Mouse (Mus musculus): ENCODE results near the gene Fgf2. TPM values are rescaled to one million over a fixed set of nuclear protein-coding genes. Genes with fewer than 3 reads are reported as not detected.

The Fgf2 gene
- polyA plus RNA-seq, 1 experiment from 2014 or later = 0.50 TPM

DNA sequence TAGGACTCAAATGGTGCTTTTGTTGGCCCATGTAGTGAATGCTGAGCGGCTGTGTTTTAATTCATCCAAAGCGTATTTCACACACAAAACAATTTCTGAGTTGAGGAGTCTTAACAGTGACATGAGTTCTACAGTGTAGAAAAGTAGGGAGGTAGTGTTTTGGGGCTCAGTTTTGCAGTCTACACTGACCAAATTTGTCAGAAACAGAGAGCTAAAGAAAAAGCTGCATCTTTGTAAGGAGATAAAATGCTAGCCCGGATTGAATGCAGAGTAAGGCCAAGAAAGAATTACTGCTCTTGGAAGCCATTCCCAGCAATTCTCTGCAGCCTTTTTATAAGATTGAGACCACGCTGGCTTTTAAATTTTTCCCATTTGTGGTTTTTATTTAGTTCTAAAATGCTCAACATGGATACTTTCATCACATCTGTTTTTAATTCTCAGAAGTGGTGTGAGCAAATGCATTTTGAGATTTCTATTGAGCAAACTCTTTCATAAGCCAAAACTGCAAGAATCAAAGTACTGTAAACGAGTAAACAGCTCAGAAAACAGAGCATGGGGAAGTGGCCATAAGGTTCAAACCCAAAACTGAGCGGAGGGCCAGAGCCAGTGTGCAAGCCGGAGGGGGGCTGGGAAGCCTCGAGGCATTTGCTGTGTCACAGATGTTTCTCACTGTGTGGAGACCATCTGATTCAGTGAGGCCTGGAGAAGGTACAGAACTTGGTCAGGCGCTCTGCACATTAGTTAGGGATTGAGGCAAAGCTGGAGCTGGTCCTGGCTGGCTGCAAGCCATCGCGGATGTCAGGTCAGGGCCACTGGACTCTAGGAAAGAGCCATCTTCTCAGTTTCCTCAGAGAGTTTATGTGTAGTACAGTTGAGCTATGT lies 53.8 kb downstream of the Fgf2 start:
- Histone ChIP-seq H3K27ac (no peak overlapping the region), H3K27me3 (ENCODE audit: insufficient read depth, poor library complexity, severe bottlenecking) (no peaks in the 10 kb centered on the region), H3K36me3 (no peaks in the 10 kb centered on the region), H3K9me3 (no peaks in the 10 kb centered on the region), H3K4me3 (no peak overlapping the region), H3K4me1 (no peaks in the 10 kb centered on the region)
- DNase-seq (ENCODE audit: low spot score) = no peak
- 74% methylated on average over 11 of the region's 11 CpGs for WGBS

DNA sequence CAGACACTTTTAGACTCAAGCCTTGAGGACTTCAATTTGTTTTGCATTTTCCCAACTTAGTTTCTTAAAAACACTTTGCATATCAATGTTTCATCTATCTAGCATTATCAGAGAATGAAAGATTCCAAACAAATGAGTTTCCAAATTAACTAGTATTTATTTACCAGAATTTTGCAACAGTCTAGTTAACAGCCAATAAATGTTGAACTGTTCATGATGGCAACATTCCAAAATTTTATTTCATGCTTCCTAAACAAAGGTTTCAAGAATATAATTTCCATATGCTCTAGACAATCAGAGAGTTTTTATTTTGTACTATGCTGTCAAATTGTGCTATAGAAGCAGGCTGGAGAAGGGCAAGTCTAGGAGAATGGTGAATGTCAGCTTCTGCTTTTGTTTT lies 59.5 kb downstream of the Fgf2 start:
- Histone ChIP-seq H3K27me3 (ENCODE audit: insufficient read depth, poor library complexity, severe bottlenecking) (no peaks in the 10 kb centered on the region), H3K4me1 (no peaks in the 10 kb centered on the region), H3K4me3 (no peak overlapping the region), H3K27ac (no peak overlapping the region), H3K9me3 (no peaks in the 10 kb centered on the region), H3K36me3 (peaks cover 2% of the 10 kb centered on the region; the same call in 1 of the 2 replicates)
- DNase-seq (ENCODE audit: low spot score) = no peak

DNA sequence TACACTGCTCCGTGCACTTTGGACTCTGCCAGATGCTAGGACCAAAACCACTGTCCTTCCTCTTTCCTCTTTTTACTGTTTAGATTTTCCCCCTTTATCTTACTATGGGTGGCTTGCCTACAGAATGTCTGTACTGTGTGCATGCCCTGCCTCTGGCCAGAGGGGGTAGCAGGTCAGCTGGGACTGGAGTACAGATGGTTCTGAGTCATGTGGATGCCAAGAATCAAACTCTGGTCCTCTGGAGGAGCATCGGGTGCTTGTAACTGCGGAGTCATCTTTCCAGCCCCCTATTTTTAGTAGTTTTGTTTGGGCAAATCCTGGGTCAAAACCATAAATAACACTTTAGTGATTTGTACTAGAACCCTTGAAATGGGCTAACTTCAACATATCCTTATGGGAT lies 65.3 kb downstream of the Fgf2 start:
- DNase-seq (ENCODE audit: low spot score) = no peak
- peaks cover 2% of the 10 kb centered on the region; the same call in 1 of the 2 replicates for H3K36me3 ChIP-seq
- 0 out of 2 replicates have a peak, but pooled peaks cover 1% of the 10 kb centered on the region for H3K4me1 ChIP-seq
- 92% methylated on average over 3 of the region's 3 CpGs for WGBS
- H3K4me3 ChIP-seq = no peak overlapping the region
- no peak overlapping the region for H3K27ac ChIP-seq
- H3K9me3 ChIP-seq = no peaks in the 10 kb centered on the region
- H3K27me3 ChIP-seq (ENCODE audit: insufficient read depth, poor library complexity, severe bottlenecking) = no peaks in the 10 kb centered on the region

DNA sequence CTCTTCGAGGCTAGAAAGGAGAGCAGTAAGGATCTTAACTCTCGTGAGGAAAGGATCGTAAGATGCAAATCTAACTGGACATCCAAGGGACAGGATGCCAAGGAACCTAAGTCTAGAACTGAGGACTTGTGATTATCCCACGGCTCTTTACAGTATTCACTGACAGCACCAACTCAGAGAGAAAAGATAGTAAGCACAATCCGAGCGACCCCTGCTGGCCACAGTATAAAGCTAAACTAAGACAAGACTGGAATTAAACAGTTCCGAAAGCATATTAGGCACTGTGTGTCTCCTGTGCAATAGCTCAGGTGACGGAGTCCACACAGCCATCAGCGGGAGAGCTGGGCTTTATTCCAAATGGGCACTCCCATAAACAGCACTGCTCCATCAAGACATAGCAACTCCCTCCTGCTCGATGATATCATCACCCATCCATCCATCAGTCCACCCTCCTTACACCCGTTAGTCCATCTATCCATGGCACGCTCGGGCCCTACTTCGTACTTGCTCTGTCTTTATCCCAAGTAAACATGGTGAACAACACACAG lies 66.3 kb downstream of the Fgf2 start:
- H3K4me1 ChIP-seq = 0 out of 2 replicates have a peak, but pooled peaks cover 4% of the 10 kb centered on the region
- H3K27ac ChIP-seq = no peak overlapping the region
- H3K9me3 ChIP-seq = no peaks in the 10 kb centered on the region
- H3K4me3 ChIP-seq = no peak overlapping the region
- 56% methylated on average over 14 of the region's 14 CpGs for WGBS
- peaks cover 2% of the 10 kb centered on the region; the same call in 1 of the 2 replicates for H3K36me3 ChIP-seq
- no peaks in the 10 kb centered on the region for H3K27me3 ChIP-seq (ENCODE audit: insufficient read depth, poor library complexity, severe bottlenecking)
- DNase-seq (ENCODE audit: low spot score) = peak; percentile 85

DNA sequence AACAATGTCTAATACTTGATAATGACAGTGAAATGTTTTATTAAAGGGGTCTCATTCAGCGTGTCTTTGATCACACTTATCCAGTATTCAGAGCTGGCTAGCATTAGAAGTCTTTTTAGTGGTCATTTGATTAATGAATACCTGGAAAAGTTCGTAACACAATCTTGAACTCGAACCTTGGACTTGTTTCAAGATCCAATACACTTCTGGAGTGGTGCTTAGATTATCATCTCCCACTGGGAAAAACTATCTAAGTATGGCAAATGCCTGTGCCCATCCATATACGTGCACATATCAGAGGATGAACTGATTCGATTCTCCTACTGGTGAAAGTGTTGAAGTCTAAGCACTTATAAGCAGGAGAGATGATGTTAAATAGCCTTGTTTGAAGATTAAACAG lies 70.2 kb downstream of the Fgf2 start:
- Histone ChIP-seq H3K4me1 (peaks cover 16% of the 10 kb centered on the region), H3K4me3 (peak overlapping the region; percentile 90), H3K9me3 (no peaks in the 10 kb centered on the region), H3K27me3 (ENCODE audit: insufficient read depth, poor library complexity, severe bottlenecking) (no peaks in the 10 kb centered on the region), H3K27ac (no peak overlapping the region), H3K36me3 (no peaks in the 10 kb centered on the region)
- no peak for DNase-seq (ENCODE audit: low spot score)
- 66% methylated on average over 5 of the region's 5 CpGs for WGBS

DNA sequence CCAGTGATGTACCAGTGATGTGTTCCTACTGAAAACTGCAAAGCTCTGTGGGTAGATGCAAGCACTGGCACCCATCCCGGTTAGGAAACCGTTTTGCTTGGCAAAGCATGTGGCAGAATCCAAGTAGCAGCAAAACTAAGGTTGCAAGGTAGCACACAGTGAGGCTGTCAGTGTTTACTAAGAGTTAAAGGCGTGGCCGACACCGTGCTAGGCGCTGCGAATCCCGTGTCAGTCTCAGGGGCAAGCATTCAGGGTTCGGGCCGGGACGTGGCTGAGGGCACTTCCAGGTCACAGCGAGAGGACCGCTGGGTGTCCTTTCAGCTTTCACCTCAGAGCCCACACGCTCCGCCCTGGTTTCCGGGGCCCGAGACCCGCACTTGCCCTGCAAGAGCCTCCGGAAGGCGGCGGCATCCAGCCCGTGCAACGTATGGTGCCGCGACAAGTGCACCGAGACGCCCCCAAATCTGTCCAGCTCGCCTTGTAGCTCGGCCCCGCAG lies 70.9 kb downstream of the Fgf2 start:
- Histone ChIP-seq H3K27me3 (ENCODE audit: insufficient read depth, poor library complexity, severe bottlenecking) (no peaks in the 10 kb centered on the region), H3K4me3 (peak overlapping the region; percentile 90), H3K36me3 (no peaks in the 10 kb centered on the region), H3K27ac (peak overlapping the region; percentile 92), H3K4me1 (peaks cover 16% of the 10 kb centered on the region), H3K9me3 (no peaks in the 10 kb centered on the region)
- WGBS = under 1% methylated on average over 30 of the region's 30 CpGs
- DNase-seq (ENCODE audit: low spot score) = no peak

DNA sequence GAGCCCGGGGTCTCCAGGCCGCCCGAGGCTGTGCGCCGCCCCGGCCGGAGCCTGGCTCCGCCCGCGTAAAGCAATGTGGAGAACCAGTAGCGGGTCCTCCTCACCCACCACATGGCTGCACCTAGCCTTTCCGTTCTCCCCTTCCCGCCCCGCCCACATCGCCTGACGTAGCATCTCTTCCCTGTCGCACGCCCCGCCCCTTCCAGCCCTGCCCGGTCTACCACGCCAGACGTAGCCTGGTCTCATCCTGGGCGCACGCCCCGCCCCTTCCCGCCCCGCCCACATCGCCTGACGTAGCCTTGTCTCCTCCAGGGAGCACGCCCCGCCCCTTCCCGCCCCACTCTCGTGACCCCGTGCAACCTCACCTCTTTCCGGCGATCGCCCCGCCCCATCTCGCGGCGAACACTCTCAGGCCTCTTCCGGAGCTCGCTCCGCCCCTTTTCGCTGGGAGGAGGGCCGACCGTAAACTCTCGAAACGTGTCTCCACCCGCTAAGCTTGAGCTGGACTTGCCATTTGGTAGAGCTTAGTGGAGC lies 71.4 kb downstream of the Fgf2 start, which contains the start of gene Spata5:
Gene Spata5 (plus strand): TSS at position 439 of the 534 bp plus-strand sequence.
- Histone ChIP-seq H3K4me1 (peaks cover 16% of the 10 kb centered on the region), H3K36me3 (no peaks in the 10 kb centered on the region), H3K27ac (peak within 1 kb of the TSS; percentile 92), H3K4me3 (peak within 1 kb of the TSS; percentile 90), H3K9me3 (no peaks in the 10 kb centered on the region), H3K27me3 (ENCODE audit: insufficient read depth, poor library complexity, severe bottlenecking) (no peaks in the 10 kb centered on the region)
- WGBS = under 1% methylated on average over 46 of the region's 50 CpGs
- peak; percentile 100 for DNase-seq (ENCODE audit: low spot score)

DNA sequence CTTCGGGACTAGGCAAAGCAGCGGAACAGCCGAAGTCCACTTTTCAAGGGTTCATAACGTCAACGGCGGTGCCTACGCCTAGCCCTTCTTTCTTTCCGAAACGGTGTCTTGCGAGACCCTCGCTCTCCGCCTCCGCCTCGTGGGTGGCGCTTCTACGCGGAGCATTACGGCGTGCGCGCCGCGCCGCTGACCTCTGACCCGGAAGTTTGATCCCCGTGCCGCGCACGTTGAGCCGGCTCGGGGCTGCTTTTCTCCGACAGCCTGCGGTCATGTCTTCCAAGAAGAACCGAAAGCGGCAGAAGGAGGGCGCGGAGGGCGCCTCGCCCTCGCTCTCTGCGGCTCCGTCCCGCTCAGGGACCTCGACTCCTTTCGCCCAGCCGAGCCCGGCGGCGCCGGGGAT lies 71.9 kb downstream of the Fgf2 start, which contains the start of gene Nudt6:
Gene Nudt6 (minus strand): TSS at position 140 of the 400 bp plus-strand sequence.
- Histone ChIP-seq H3K27ac (peak within 1 kb of the TSS; percentile 92), H3K27me3 (ENCODE audit: insufficient read depth, poor library complexity, severe bottlenecking) (no peaks in the 10 kb centered on the region), H3K36me3 (0 out of 2 replicates have a peak, but pooled peaks cover 2% of the 10 kb centered on the region), H3K9me3 (no peaks in the 10 kb centered on the region), H3K4me1 (peaks cover 16% of the 10 kb centered on the region), H3K4me3 (peak within 1 kb of the TSS; percentile 90)
- DNase-seq (ENCODE audit: low spot score) = peak; percentile 95
- WGBS = under 1% methylated on average over 50 of the region's 50 CpGs

DNA sequence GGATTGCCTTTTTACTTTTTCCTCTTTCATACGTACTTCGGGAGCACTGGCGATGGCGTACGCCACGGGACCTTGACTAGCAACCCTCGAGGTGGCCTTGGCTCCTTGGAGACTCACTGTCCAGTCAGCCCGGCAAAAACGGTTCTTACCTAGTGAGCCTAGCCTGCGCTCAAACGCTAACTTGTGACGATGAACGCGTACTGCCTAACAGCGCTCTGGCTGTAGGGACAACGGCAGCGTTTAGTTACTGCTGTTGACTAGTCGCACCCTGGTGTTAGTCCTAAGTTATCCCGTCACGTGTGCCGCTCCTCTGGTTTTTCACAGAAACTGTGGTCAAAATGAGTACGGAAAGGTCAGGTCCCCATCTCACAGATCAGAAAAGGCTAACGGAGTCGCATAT lies 72.5 kb downstream of the Fgf2 start:
- DNase-seq (ENCODE audit: low spot score) = peak; percentile 81
- Histone ChIP-seq H3K4me1 (peaks cover 16% of the 10 kb centered on the region), H3K4me3 (peak overlapping the region; percentile 90), H3K27me3 (ENCODE audit: insufficient read depth, poor library complexity, severe bottlenecking) (no peaks in the 10 kb centered on the region), H3K27ac (peak overlapping the region; percentile 92), H3K9me3 (no peaks in the 10 kb centered on the region), H3K36me3 (peaks cover 6% of the 10 kb centered on the region; the same call in 1 of the 2 replicates)
- under 1% methylated on average over 24 of the region's 24 CpGs for WGBS

DNA sequence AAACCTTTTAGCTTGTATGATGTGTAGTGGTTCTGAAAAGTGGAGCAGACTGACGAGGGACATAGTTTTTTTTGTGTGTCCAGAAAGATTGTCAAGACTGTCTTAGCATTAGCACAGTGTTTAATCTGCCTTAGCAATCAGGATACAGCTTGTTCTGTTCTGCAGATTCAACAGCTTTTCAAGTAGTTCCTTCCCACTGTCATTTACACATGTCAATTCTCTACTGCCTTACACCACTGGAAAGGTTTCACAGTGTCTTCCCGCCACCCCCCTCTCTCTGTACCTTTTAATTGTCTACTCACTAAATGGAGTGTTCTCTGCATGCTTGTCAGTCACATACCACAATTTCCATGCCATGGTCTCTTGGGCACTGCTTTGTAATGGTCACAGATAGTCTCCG lies 73.0 kb downstream of the Fgf2 start:
- no peak for DNase-seq (ENCODE audit: low spot score)
- peak overlapping the region; percentile 90 for H3K4me3 ChIP-seq
- no peaks in the 10 kb centered on the region for H3K27me3 ChIP-seq (ENCODE audit: insufficient read depth, poor library complexity, severe bottlenecking)
- WGBS = 15% methylated on average over 3 of the region's 3 CpGs
- peaks cover 10% of the 10 kb centered on the region; the same call in 1 of the 2 replicates for H3K36me3 ChIP-seq
- H3K9me3 ChIP-seq = no peaks in the 10 kb centered on the region
- H3K27ac ChIP-seq = peak overlapping the region; percentile 92
- H3K4me1 ChIP-seq = peaks cover 16% of the 10 kb centered on the region

DNA sequence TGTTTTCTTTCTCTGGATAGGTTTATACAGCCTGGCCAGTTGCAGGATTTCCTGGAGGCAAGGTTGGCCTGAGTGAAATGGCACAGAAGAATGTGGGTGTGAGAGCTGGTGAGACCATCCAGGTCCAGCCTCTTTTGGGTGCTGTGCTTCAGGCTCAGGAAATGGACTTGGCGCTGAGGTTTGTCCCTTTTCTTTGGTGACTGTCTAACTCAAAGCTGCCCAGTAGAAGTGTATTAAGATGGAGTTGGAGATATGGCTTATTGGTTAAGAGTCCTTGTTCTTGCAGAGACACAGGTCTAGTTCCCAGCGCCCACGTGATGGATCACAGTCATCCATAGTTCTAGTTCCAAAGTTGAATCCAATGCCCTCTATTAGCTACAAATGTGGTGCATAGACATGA lies 77.9 kb downstream of the Fgf2 start:
- H3K27me3 ChIP-seq (ENCODE audit: insufficient read depth, poor library complexity, severe bottlenecking) = no peaks in the 10 kb centered on the region
- H3K9me3 ChIP-seq = no peaks in the 10 kb centered on the region
- no peak for DNase-seq (ENCODE audit: low spot score)
- WGBS = 93% methylated on average over 3 of the region's 3 CpGs
- peaks cover 11% of the 10 kb centered on the region for H3K4me1 ChIP-seq
- no peak overlapping the region for H3K27ac ChIP-seq
- no peak overlapping the region for H3K4me3 ChIP-seq
- H3K36me3 ChIP-seq = peaks cover 39% of the 10 kb centered on the region

DNA sequence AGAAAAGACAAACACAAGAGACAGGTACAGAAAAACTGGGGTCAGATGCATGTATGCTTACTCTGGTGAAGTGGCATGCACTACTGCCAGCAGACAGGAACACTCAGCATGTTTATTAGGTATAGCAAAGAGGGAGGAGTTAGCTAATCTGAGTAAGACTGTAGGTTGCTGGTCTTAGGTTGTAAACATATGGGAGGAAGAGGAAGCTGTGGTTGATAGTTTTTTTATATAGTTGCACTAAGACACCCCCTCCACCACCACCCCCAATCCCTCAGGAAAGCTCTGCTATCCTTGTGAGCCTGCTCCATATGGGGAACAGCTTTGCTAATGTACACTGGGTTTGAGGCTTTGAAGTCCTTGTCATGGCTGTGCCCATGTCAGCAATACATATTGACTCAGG lies 82.2 kb downstream of the Fgf2 start:
- Histone ChIP-seq H3K27me3 (ENCODE audit: insufficient read depth, poor library complexity, severe bottlenecking) (no peaks in the 10 kb centered on the region), H3K36me3 (peaks cover 58% of the 10 kb centered on the region), H3K27ac (no peak overlapping the region), H3K4me3 (no peak overlapping the region), H3K4me1 (no peaks in the 10 kb centered on the region), H3K9me3 (no peaks in the 10 kb centered on the region)
- no peak for DNase-seq (ENCODE audit: low spot score)

DNA sequence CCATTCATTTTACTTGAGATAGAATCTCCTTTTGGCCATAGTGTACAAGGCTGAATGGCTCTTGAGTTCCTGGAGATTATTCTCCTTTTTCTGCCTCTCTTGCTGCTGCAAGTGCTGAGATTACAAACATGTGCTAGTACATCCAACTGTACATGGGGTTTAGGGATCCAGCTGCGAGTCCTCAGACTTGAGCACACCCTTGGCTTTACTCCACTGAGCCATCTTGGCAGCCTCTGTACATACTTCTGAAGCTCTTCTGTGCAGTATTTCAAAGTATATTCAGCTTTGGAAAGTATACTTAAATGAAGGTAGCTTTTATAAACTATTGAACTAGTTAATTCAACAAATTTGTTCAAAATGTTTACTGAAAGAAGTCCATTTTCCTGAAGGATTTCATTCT lies 91.6 kb downstream of the Fgf2 start:
- WGBS = 87% methylated on average over 1 of the region's 1 CpGs
- Histone ChIP-seq H3K4me1 (no peaks in the 10 kb centered on the region), H3K27me3 (ENCODE audit: insufficient read depth, poor library complexity, severe bottlenecking) (no peaks in the 10 kb centered on the region), H3K9me3 (no peaks in the 10 kb centered on the region), H3K4me3 (no peak overlapping the region), H3K27ac (no peak overlapping the region), H3K36me3 (peaks cover 39% of the 10 kb centered on the region; the same call in 1 of the 2 replicates)
- DNase-seq (ENCODE audit: low spot score) = no peak

Data from heart, embryonic 10.5 days (tissue).